Mouse (Mus musculus) liver, embryonic 11.5 days (tissue): ENCODE measurements at regions not wholly inside any gene's neighbourhood (a gene's known extent, or its start where the extent isn't known, plus 50 kb on each side); places are given as distances from the start of the nearest gene placed in this dataset.

Experiments used
- ATAC-seq: fragments of 200-750 bp; cut with Nextera tagmentation; replicated peaks from 2 replicates; pipeline ENCODE4 v1.8.0; 2017; ENCODE audit warnings: moderate number of reproducible peaks, mild to moderate bottlenecking, moderate TSS enrichment, moderate library complexity; ENCODE audit not compliant: low FRiP score
- DNase-seq: peaks from one replicate; pipeline ENCODE4 v3.0.0-alpha.2; 2017; ENCODE audit warnings: low spot score
- H3K27ac ChIP-seq: fragments of 300-500 bp; sonication (generic); 2 replicates; pipeline ENCODE4 v1.5.1; 2014; ENCODE audit warnings: mild to moderate bottlenecking, low read depth, low read length, control low read depth
- H3K27me3 ChIP-seq: fragments of 300-500 bp; sonication (generic); replicated peaks from 2 replicates; pipeline ENCODE4 v1.6.1; 2014; ENCODE audit warnings: low read length, mixed read lengths; ENCODE audit not compliant: control insufficient read depth, insufficient read depth
- H3K36me3 ChIP-seq: fragments of 300-500 bp; sonication (generic); 2 replicates; pipeline ENCODE4 v1.6.1; 2014; ENCODE audit warnings: mild to moderate bottlenecking, low read length, moderate library complexity, mixed read lengths; ENCODE audit not compliant: control insufficient read depth, insufficient read depth
- H3K4me1 ChIP-seq: fragments of 300-500 bp; sonication (generic); replicated peaks from 2 replicates; pipeline ENCODE4 v1.6.1; 2014; ENCODE audit warnings: low read length, mixed read lengths; ENCODE audit not compliant: control insufficient read depth, insufficient read depth
- H3K4me2 ChIP-seq: fragments of 300-500 bp; sonication (generic); 2 replicates; pipeline ENCODE4 v1.6.1; 2014; ENCODE audit warnings: mild to moderate bottlenecking, control low read depth, moderate library complexity
- H3K4me3 ChIP-seq: fragments of 300-500 bp; sonication (generic); 2 replicates; pipeline ENCODE4 v1.5.1; 2014; ENCODE audit warnings: low read depth, low read length, control low read depth
- H3K9ac ChIP-seq: fragments of 300-500 bp; sonication (generic); 2 replicates; pipeline ENCODE4 v1.6.1; 2014; ENCODE audit warnings: low read depth, low read length, control low read depth
- H3K9me3 ChIP-seq: fragments of 300-500 bp; sonication (generic); 2 replicates; pipeline ENCODE4 v1.6.1; 2016; ENCODE audit warnings: low read length, inconsistent platforms, mixed read lengths; ENCODE audit not compliant: control insufficient read depth
- WGBS: fragments of 180-500 bp; shearing (Covaris S2); extraction: QIAGEN DNeasy Blood & Tissue Kit; methylation state at CpG from one replicate; pipeline ENCODE4 v1.1.7; 2014; 5-methylcytosine and 5-hydroxymethylcytosine counted together

- no peak overlapping the region for H3K4me3 ChIP-seq
- 75% methylated on average over 7 of the region's 7 CpGs for WGBS
- H3K9me3 ChIP-seq, result no peaks in the 10 kb centered on the region
- H3K27me3 ChIP-seq, result no peaks in the 10 kb centered on the region
- no peak overlapping the region for H3K4me2 ChIP-seq
- H3K4me1 ChIP-seq, result no peaks in the 10 kb centered on the region
- DNase-seq (no peak), ATAC-seq (no peak)
- H3K36me3 ChIP-seq, result no peaks in the 10 kb centered on the region
- H3K27ac ChIP-seq, result no peak overlapping the region
- no peak overlapping the region for H3K9ac ChIP-seq
These were observed 610.0 kb upstream of the A1bg start for GRCm38 (mm10) chr15:61532808-61533207.

GRCm38 (mm10) chr15:61532040-61532439 lies 609.2 kb upstream of the A1bg start:
- no peak overlapping the region for H3K4me2 ChIP-seq
- no peak overlapping the region for H3K9ac ChIP-seq
- ATAC-seq (no peak), DNase-seq (no peak)
- no peaks in the 10 kb centered on the region for H3K4me1 ChIP-seq
- no peaks in the 10 kb centered on the region for H3K9me3 ChIP-seq
- H3K27me3 ChIP-seq, result no peaks in the 10 kb centered on the region
- H3K4me3 ChIP-seq, result no peak overlapping the region
- H3K36me3 ChIP-seq, result no peaks in the 10 kb centered on the region
- 84% methylated on average over 2 of the region's 2 CpGs for WGBS
- H3K27ac ChIP-seq, result no peak overlapping the region

GRCm38 (mm10) chr15:61523036-61523435 lies 600.2 kb upstream of the A1bg start:
- Histone ChIP-seq H3K27ac (no peak overlapping the region), H3K27me3 (no peaks in the 10 kb centered on the region), H3K36me3 (no peaks in the 10 kb centered on the region), H3K4me3 (no peak overlapping the region), H3K4me1 (no peaks in the 10 kb centered on the region), H3K4me2 (no peak overlapping the region), H3K9me3 (no peaks in the 10 kb centered on the region), H3K9ac (no peak overlapping the region)
- no peak for DNase-seq
- 65% methylated on average over 2 of the region's 2 CpGs for WGBS
- no peak for ATAC-seq

GRCm38 (mm10) chr15:61517265-61517664 lies 594.5 kb upstream of the A1bg start:
- 39% methylated on average over 1 of the region's 1 CpGs for WGBS

GRCm38 (mm10) chr15:61514324-61514723 lies 591.5 kb upstream of the A1bg start:
- no peak for DNase-seq
- H3K4me1 ChIP-seq, result no peaks in the 10 kb centered on the region
- no peak for ATAC-seq

More at GRCm38 (mm10) chr15:61517265-61517664, 594.5 kb upstream of the A1bg start:
- H3K4me2 ChIP-seq, result no peak overlapping the region
- ATAC-seq (no peak; the same call in 1 of the 2 replicates), DNase-seq (no peak)
- H3K4me1 ChIP-seq, result no peaks in the 10 kb centered on the region
- H3K9me3 ChIP-seq, result no peaks in the 10 kb centered on the region
- H3K27me3 ChIP-seq, result no peaks in the 10 kb centered on the region
- no peak overlapping the region for H3K27ac ChIP-seq
- no peak overlapping the region for H3K9ac ChIP-seq
- no peaks in the 10 kb centered on the region for H3K36me3 ChIP-seq
- no peak overlapping the region for H3K4me3 ChIP-seq

GRCm38 (mm10) chr15:61508806-61509205 lies 586.0 kb upstream of the A1bg start:
- H3K9me3 ChIP-seq, result no peaks in the 10 kb centered on the region
- H3K36me3 ChIP-seq, result no peaks in the 10 kb centered on the region
- no peak overlapping the region for H3K9ac ChIP-seq
- no peak for DNase-seq
- no peaks in the 10 kb centered on the region for H3K4me1 ChIP-seq
- 78% methylated on average over 6 of the region's 6 CpGs for WGBS
- no peak overlapping the region for H3K4me3 ChIP-seq
- no peak overlapping the region for H3K4me2 ChIP-seq
- no peaks in the 10 kb centered on the region for H3K27me3 ChIP-seq
- ATAC-seq, result no peak
- no peak overlapping the region for H3K27ac ChIP-seq

More at GRCm38 (mm10) chr15:61514324-61514723, 591.5 kb upstream of the A1bg start:
- Histone ChIP-seq H3K9ac (no peak overlapping the region), H3K27me3 (no peaks in the 10 kb centered on the region), H3K9me3 (no peaks in the 10 kb centered on the region), H3K27ac (no peak overlapping the region), H3K4me3 (no peak overlapping the region), H3K36me3 (no peaks in the 10 kb centered on the region), H3K4me2 (no peak overlapping the region)
- WGBS, result 61% methylated on average over 1 of the region's 1 CpGs

GRCm38 (mm10) chr15:61506361-61506897 lies 583.6 kb upstream of the A1bg start:
- ATAC-seq, result no peak

GRCm38 (mm10) chr15:61503436-61503835 lies 580.6 kb upstream of the A1bg start:
- Histone ChIP-seq H3K9me3 (no peaks in the 10 kb centered on the region), H3K27ac (no peak overlapping the region), H3K27me3 (no peaks in the 10 kb centered on the region), H3K4me1 (no peaks in the 10 kb centered on the region), H3K4me3 (no peak overlapping the region), H3K9ac (no peak overlapping the region), H3K4me2 (no peak overlapping the region), H3K36me3 (no peaks in the 10 kb centered on the region)
- 78% methylated on average over 7 of the region's 7 CpGs for WGBS
- no peak for DNase-seq
- ATAC-seq, result no peak

More at GRCm38 (mm10) chr15:61506361-61506897, 583.6 kb upstream of the A1bg start:
- DNase-seq, result no peak
- 75% methylated on average over 6 of the region's 6 CpGs for WGBS
- no peak overlapping the region for H3K9ac ChIP-seq
- no peaks in the 10 kb centered on the region for H3K36me3 ChIP-seq
- no peak overlapping the region for H3K4me3 ChIP-seq
- H3K4me1 ChIP-seq, result no peaks in the 10 kb centered on the region
- H3K4me2 ChIP-seq, result no peak overlapping the region
- H3K27ac ChIP-seq, result no peak overlapping the region
- H3K9me3 ChIP-seq, result no peaks in the 10 kb centered on the region
- H3K27me3 ChIP-seq, result no peaks in the 10 kb centered on the region

- Histone ChIP-seq H3K9me3 (no peaks in the 10 kb centered on the region), H3K4me2 (no peak overlapping the region), H3K27ac (no peak overlapping the region), H3K27me3 (no peaks in the 10 kb centered on the region), H3K4me3 (no peak overlapping the region), H3K4me1 (no peaks in the 10 kb centered on the region), H3K9ac (no peak overlapping the region), H3K36me3 (no peaks in the 10 kb centered on the region)
- DNase-seq (no peak), ATAC-seq (no peak)
- WGBS, result 78% methylated on average over 4 of the region's 4 CpGs
These were observed 566.9 kb upstream of the A1bg start for GRCm38 (mm10) chr15:61489731-61490130.
